Mouse (Mus musculus) heart, embryonic 15.5 days (tissue): ENCODE results near the gene Satb1. TPM values are rescaled to one million over a fixed set of nuclear protein-coding genes. Genes with fewer than 3 reads are reported as not detected.
A peak's percentile ranks its signal among the peaks of the same experiment; 100 is the strongest.

Experiments used
- ATAC-seq: fragments of 200-750 bp; cut with Nextera tagmentation; replicated peaks from 2 replicates; pipeline ENCODE4 v1.8.0; 2017; ENCODE audit warnings: low read depth, moderate TSS enrichment; ENCODE audit not compliant: insufficient number of reproducible peaks, insufficient read depth, low FRiP score
- H3K27ac ChIP-seq: fragments of 300-500 bp; sonication (generic); 2 replicates; pipeline ENCODE4 v1.5.1; 2015; ENCODE audit warnings: mild to moderate bottlenecking, inconsistent platforms
- H3K27me3 ChIP-seq: fragments of 300-500 bp; sonication (generic); 2 replicates; pipeline ENCODE4 v1.6.1; 2015; ENCODE audit warnings: inconsistent platforms
- H3K36me3 ChIP-seq: fragments of 300-500 bp; sonication (generic); 2 replicates; pipeline ENCODE4 v1.6.1; 2015; ENCODE audit warnings: mild to moderate bottlenecking, inconsistent platforms
- H3K4me1 ChIP-seq: fragments of 300-500 bp; sonication (generic); replicated peaks from 2 replicates; pipeline ENCODE4 v1.6.1; 2015; ENCODE audit warnings: inconsistent platforms
- H3K4me2 ChIP-seq: fragments of 300-500 bp; sonication (generic); 2 replicates; pipeline ENCODE4 v1.6.1; 2015; ENCODE audit warnings: inconsistent platforms, mild to moderate bottlenecking, moderate library complexity
- H3K4me3 ChIP-seq: fragments of 300-500 bp; sonication (generic); 2 replicates; pipeline ENCODE4 v1.5.1; 2015; ENCODE audit warnings: mild to moderate bottlenecking, inconsistent platforms
- H3K9ac ChIP-seq: fragments of 300-500 bp; sonication (generic); 2 replicates; pipeline ENCODE4 v1.6.1; 2015; ENCODE audit warnings: mild to moderate bottlenecking, inconsistent platforms
- H3K9me3 ChIP-seq: fragments of 300-500 bp; sonication (generic); replicated peaks from 2 replicates; pipeline ENCODE4 v1.6.1; 2016; ENCODE audit warnings: inconsistent platforms
- WGBS: fragments of 180-500 bp; shearing (Covaris S2); methylation state at CpG from one replicate; pipeline ENCODE4 v1.1.7; 2015; ENCODE audit warnings: mixed read lengths; 5-methylcytosine and 5-hydroxymethylcytosine counted together
- polyA plus RNA-seq: library from polyadenylated mRNA; unstranded; fragments of >200 nt; fragmentation: Nextera tagmentation; extraction: Ambion mirVana; gene quantifications from 2 replicates; pipeline ENCODE4 v1.2.1, GENCODE M21; 2015

The Satb1 gene
- polyA plus RNA-seq, 1 experiment from 2014 or later, result 8.0 TPM

- Histone ChIP-seq H3K4me3 (peak overlapping the region; percentile 95), H3K36me3 (no peaks in the 10 kb centered on the region), H3K4me2 (peak overlapping the region; percentile 92), H3K27me3 (no peaks in the 10 kb centered on the region), H3K9me3 (no peaks in the 10 kb centered on the region), H3K9ac (peak overlapping the region; percentile 87; the same call in 1 of the 2 replicates), H3K4me1 (peaks cover 3% of the 10 kb centered on the region; the same call in 1 of the 2 replicates), H3K27ac (peak overlapping the region; percentile 91; the same call in 1 of the 2 replicates)
- WGBS, result 1% methylated on average over 6 of the region's 6 CpGs
- ATAC-seq, result no peak
These were observed 19.3 kb downstream of the Satb1 start for GRCm38 (mm10) chr17:51813784-51814120.

- H3K9ac ChIP-seq, result peak overlapping the region; percentile 87
- H3K36me3 ChIP-seq, result no peaks in the 10 kb centered on the region
- H3K9me3 ChIP-seq, result no peaks in the 10 kb centered on the region
- peak overlapping the region; percentile 91 for H3K27ac ChIP-seq
- 2% methylated on average over 78 of the region's 115 CpGs for WGBS
- peak; percentile 81 for ATAC-seq
- peak overlapping the region; percentile 95 for H3K4me3 ChIP-seq
- H3K4me2 ChIP-seq, result peak overlapping the region; percentile 92
- no peaks in the 10 kb centered on the region for H3K27me3 ChIP-seq
- H3K4me1 ChIP-seq, result peaks cover 3% of the 10 kb centered on the region; the same call in 1 of the 2 replicates
These were observed 19.9 kb downstream of the Satb1 start for GRCm38 (mm10) chr17:51812942-51813783.

GRCm38 (mm10) chr17:51812261-51812941, 20.7 kb downstream of the Satb1 start:
- Histone ChIP-seq H3K4me2 (peak overlapping the region; percentile 92), H3K27ac (peak overlapping the region; percentile 91), H3K27me3 (no peaks in the 10 kb centered on the region), H3K36me3 (no peaks in the 10 kb centered on the region), H3K4me1 (peaks cover 8% of the 10 kb centered on the region; the same call in 1 of the 2 replicates), H3K9ac (peak overlapping the region; percentile 87), H3K9me3 (no peaks in the 10 kb centered on the region), H3K4me3 (peak overlapping the region; percentile 95)
- peak; percentile 32; the same call in 1 of the 2 replicates for ATAC-seq
- WGBS, result under 1% methylated on average over 42 of the region's 48 CpGs

GRCm38 (mm10) chr17:51811911-51812260, 21.2 kb downstream of the Satb1 start:
- Histone ChIP-seq H3K4me3 (peak overlapping the region; percentile 95), H3K4me1 (peaks cover 12% of the 10 kb centered on the region; the same call in 1 of the 2 replicates), H3K9ac (peak overlapping the region; percentile 87), H3K9me3 (no peaks in the 10 kb centered on the region), H3K27ac (peak overlapping the region; percentile 91), H3K4me2 (peak overlapping the region; percentile 92), H3K27me3 (no peaks in the 10 kb centered on the region), H3K36me3 (no peaks in the 10 kb centered on the region)
- WGBS, result 0% methylated on average over 11 of the region's 11 CpGs
- no peak for ATAC-seq

- Histone ChIP-seq H3K4me2 (peak overlapping the region; percentile 92), H3K9ac (peak overlapping the region; percentile 87), H3K27ac (peak overlapping the region; percentile 91), H3K4me1 (peaks cover 16% of the 10 kb centered on the region), H3K27me3 (no peaks in the 10 kb centered on the region), H3K36me3 (no peaks in the 10 kb centered on the region), H3K9me3 (no peaks in the 10 kb centered on the region), H3K4me3 (peak overlapping the region; percentile 95)
- WGBS, result 5% methylated on average over 8 of the region's 8 CpGs
- ATAC-seq, result no peak
These were observed 21.8 kb downstream of the Satb1 start for GRCm38 (mm10) chr17:51811086-51811868.

GRCm38 (mm10) chr17:51807429-51807828, 25.7 kb downstream of the Satb1 start:
- H3K9ac ChIP-seq, result 0 out of 2 replicates have a peak overlapping the region, but pooled peaks have one; percentile 1
- no peaks in the 10 kb centered on the region for H3K27me3 ChIP-seq
- H3K9me3 ChIP-seq, result no peaks in the 10 kb centered on the region
- peak overlapping the region; percentile 39 for H3K4me2 ChIP-seq
- peaks cover 5% of the 10 kb centered on the region for H3K36me3 ChIP-seq
- WGBS, result 25% methylated on average over 5 of the region's 5 CpGs
- H3K27ac ChIP-seq, result peak overlapping the region; percentile 81
- no peak; the same call in 1 of the 2 replicates for ATAC-seq
- peaks cover 20% of the 10 kb centered on the region for H3K4me1 ChIP-seq
- no peak overlapping the region for H3K4me3 ChIP-seq

- H3K27me3 ChIP-seq, result no peaks in the 10 kb centered on the region
- no peak overlapping the region for H3K27ac ChIP-seq
- no peaks in the 10 kb centered on the region for H3K9me3 ChIP-seq
- WGBS, result 68% methylated on average over 12 of the region's 12 CpGs
- no peak overlapping the region for H3K4me2 ChIP-seq
- peaks cover 9% of the 10 kb centered on the region for H3K36me3 ChIP-seq
- no peak for ATAC-seq
- H3K9ac ChIP-seq, result no peak overlapping the region
- peaks cover 20% of the 10 kb centered on the region for H3K4me1 ChIP-seq
- no peak overlapping the region for H3K4me3 ChIP-seq
These were observed 26.7 kb downstream of the Satb1 start for GRCm38 (mm10) chr17:51806124-51806960.

- Histone ChIP-seq H3K36me3 (peaks cover 9% of the 10 kb centered on the region), H3K4me2 (no peak overlapping the region), H3K27me3 (no peaks in the 10 kb centered on the region), H3K4me1 (no peaks in the 10 kb centered on the region; the same call in 1 of the 2 replicates), H3K9me3 (no peaks in the 10 kb centered on the region), H3K27ac (no peak overlapping the region), H3K4me3 (no peak overlapping the region), H3K9ac (no peak overlapping the region)
- 83% methylated on average over 6 of the region's 6 CpGs for WGBS
- no peak for ATAC-seq
These were observed 32.9 kb downstream of the Satb1 start for GRCm38 (mm10) chr17:51800208-51800607.

- no peak for ATAC-seq
- Histone ChIP-seq H3K4me1 (no peaks in the 10 kb centered on the region; the same call in 1 of the 2 replicates), H3K27ac (no peak overlapping the region), H3K4me3 (no peak overlapping the region), H3K36me3 (no peaks in the 10 kb centered on the region; the same call in 1 of the 2 replicates), H3K9me3 (no peaks in the 10 kb centered on the region), H3K9ac (no peak overlapping the region), H3K4me2 (no peak overlapping the region), H3K27me3 (no peaks in the 10 kb centered on the region)
- 59% methylated on average over 5 of the region's 5 CpGs for WGBS
These were observed 36.6 kb downstream of the Satb1 start for GRCm38 (mm10) chr17:51796459-51796858.

- no peak for ATAC-seq
- 81% methylated on average over 5 of the region's 5 CpGs for WGBS
- Histone ChIP-seq H3K9ac (no peak overlapping the region), H3K9me3 (no peaks in the 10 kb centered on the region), H3K4me1 (0 out of 2 replicates have a peak, but pooled peaks cover 4% of the 10 kb centered on the region), H3K4me3 (no peak overlapping the region), H3K27ac (no peak overlapping the region), H3K36me3 (no peaks in the 10 kb centered on the region), H3K4me2 (no peak overlapping the region), H3K27me3 (no peaks in the 10 kb centered on the region)
These were observed 41.9 kb downstream of the Satb1 start for GRCm38 (mm10) chr17:51791226-51791625.
